Mouse (Mus musculus) hindbrain, embryonic 13.5 days (tissue): ENCODE data around the gene Rad18. TPM values are rescaled to one million over a fixed set of nuclear protein-coding genes. Genes with fewer than 3 reads are reported as not detected.
A peak's percentile ranks its signal among the peaks of the same experiment; 100 is the strongest.

Source experiments
- ATAC-seq: fragments of 200-750 bp; cut with Nextera tagmentation; 2 replicates; pipeline ENCODE4 v1.8.0; 2017; ENCODE audit warnings: moderate TSS enrichment; ENCODE audit not compliant: low FRiP score
- H3K27ac ChIP-seq: fragments of 300-500 bp; sonication (generic); 2 replicates; pipeline ENCODE4 v1.5.1; 2015; ENCODE audit warnings: inconsistent platforms, mild to moderate bottlenecking, moderate library complexity
- H3K27me3 ChIP-seq: fragments of 300-500 bp; sonication (generic); 2 replicates; pipeline ENCODE4 v1.6.1; 2015; ENCODE audit warnings: mild to moderate bottlenecking, inconsistent platforms
- H3K36me3 ChIP-seq: fragments of 300-500 bp; sonication (generic); 2 replicates; pipeline ENCODE4 v1.6.1; 2015; ENCODE audit warnings: mild to moderate bottlenecking, inconsistent platforms
- H3K4me1 ChIP-seq: fragments of 300-500 bp; sonication (generic); replicated peaks from 2 replicates; pipeline ENCODE4 v1.6.1; 2015; ENCODE audit warnings: inconsistent platforms
- H3K4me2 ChIP-seq: fragments of 300-500 bp; sonication (generic); 2 replicates; pipeline ENCODE4 v1.6.1; 2015; ENCODE audit warnings: inconsistent platforms, mild to moderate bottlenecking, moderate library complexity
- H3K4me3 ChIP-seq: fragments of 300-500 bp; sonication (generic); 2 replicates; pipeline ENCODE4 v1.5.1; 2015; ENCODE audit warnings: mild to moderate bottlenecking, inconsistent platforms
- H3K9ac ChIP-seq: fragments of 300-500 bp; sonication (generic); 2 replicates; pipeline ENCODE4 v1.6.1; 2015; ENCODE audit warnings: mild to moderate bottlenecking, inconsistent platforms
- H3K9me3 ChIP-seq: fragments of 300-500 bp; sonication (generic); 2 replicates; pipeline ENCODE4 v1.6.1; 2016; ENCODE audit warnings: inconsistent platforms
- WGBS: fragments of 180-500 bp; shearing (Covaris S2); methylation state at CpG from one replicate; pipeline ENCODE4 v1.1.7; 2015; 5-methylcytosine and 5-hydroxymethylcytosine counted together
- polyA plus RNA-seq: library from polyadenylated mRNA; unstranded; fragments of >200 nt; fragmentation: Nextera tagmentation; extraction: Ambion mirVana; gene quantifications from 2 replicates; pipeline ENCODE4 v1.2.1, GENCODE M21; 2015

The Rad18 gene
- polyA plus RNA-seq, 1 experiment from 2014 or later = 13.9 TPM

DNA sequence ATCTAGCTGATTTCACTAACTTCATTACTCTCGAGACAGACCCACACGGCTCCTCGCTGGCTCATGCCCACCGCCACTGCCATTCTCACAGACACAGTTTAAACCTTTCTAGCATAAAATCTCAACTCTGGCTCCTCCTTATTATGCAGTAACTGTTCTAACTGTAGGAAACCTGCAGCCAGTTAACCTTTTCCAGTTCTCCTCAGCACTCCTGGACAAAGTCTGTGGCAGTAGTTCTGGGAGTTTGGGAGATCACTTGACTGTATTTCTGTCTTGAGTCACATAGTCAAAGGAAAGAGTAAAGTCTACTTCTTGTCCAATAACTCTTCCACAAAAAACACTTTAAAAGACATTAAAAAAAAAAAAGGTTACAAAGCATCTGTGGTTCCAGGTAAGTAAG lies 66.2 kb downstream of the Rad18 start:
- no peaks in the 10 kb centered on the region for H3K36me3 ChIP-seq
- ATAC-seq = no peak
- no peaks in the 10 kb centered on the region for H3K4me1 ChIP-seq
- no peaks in the 10 kb centered on the region for H3K9me3 ChIP-seq
- H3K9ac ChIP-seq = no peak overlapping the region
- WGBS = 90% methylated on average over 4 of the region's 4 CpGs
- no peaks in the 10 kb centered on the region for H3K27me3 ChIP-seq
- H3K27ac ChIP-seq = no peak overlapping the region
- H3K4me3 ChIP-seq = no peak overlapping the region
- no peak overlapping the region for H3K4me2 ChIP-seq

DNA sequence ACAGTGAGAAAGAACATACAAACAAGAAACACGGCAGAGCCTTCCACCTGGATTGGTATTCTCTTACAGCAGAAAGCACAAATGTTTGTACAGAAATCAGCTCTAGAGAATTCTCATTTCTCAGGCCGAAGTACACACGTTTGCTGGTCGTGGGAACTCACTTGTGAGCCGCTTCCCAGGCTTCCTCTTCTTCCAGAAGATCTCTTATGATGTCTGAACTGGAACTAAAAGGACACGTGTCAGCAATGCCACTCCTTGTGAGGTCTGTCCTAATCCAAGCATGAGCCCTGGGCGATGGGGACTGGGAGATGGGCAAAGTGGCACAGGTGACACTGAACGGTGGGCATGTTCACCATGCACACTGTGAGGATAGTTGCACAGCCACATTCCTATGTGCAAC lies 68.2 kb downstream of the Rad18 start:
- Histone ChIP-seq H3K4me1 (no peaks in the 10 kb centered on the region), H3K9ac (no peak overlapping the region), H3K27ac (no peak overlapping the region), H3K27me3 (no peaks in the 10 kb centered on the region), H3K36me3 (no peaks in the 10 kb centered on the region; the same call in 1 of the 2 replicates), H3K4me3 (no peak overlapping the region), H3K9me3 (no peaks in the 10 kb centered on the region), H3K4me2 (no peak overlapping the region)
- ATAC-seq = no peak
- 84% methylated on average over 8 of the region's 8 CpGs for WGBS

DNA sequence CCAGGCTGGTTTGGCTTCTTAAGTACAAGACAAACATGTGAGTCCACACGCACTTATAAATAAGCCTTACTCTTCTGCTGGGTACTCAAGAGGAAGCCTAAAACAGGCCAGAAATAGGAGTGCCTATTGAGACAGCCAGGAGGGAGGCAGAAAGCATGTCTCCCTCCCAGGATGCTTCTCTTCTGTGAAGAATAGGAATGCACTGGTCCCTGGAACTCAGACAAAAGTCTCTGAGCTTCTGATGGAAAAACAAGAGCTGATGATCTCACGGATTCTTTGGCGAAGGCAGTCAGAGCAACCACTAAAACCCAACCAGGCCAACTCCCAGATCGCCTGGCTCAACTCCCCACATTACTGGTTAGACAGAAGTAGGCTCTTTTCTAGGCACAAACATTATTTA lies 74.2 kb downstream of the Rad18 start:
- Histone ChIP-seq H3K9me3 (no peaks in the 10 kb centered on the region), H3K36me3 (no peaks in the 10 kb centered on the region; the same call in 1 of the 2 replicates), H3K27me3 (no peaks in the 10 kb centered on the region), H3K9ac (no peak overlapping the region), H3K4me1 (no peaks in the 10 kb centered on the region), H3K27ac (no peak overlapping the region), H3K4me2 (no peak overlapping the region), H3K4me3 (no peak overlapping the region)
- ATAC-seq = no peak
- WGBS = 90% methylated on average over 4 of the region's 4 CpGs

DNA sequence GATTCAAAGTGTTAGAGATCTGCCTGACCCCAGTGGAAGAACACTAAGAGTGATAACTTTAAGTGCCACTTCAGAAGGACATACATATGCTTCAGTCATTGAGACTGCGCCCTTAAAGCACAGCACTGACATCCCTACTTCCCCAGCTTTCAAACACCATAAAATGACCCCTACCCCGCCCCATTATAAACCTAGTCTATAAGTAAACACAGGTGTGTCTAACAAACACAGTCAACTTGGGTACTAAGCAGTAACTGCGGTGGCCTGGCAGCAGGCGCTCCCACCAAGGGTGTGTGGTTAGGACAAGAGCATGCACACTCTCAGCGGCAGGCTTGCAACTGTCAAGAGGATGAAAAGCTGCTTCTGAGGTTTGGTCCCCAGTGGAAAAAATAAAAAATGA lies 76.5 kb downstream of the Rad18 start:
- no peak overlapping the region for H3K4me2 ChIP-seq
- no peaks in the 10 kb centered on the region for H3K27me3 ChIP-seq
- ATAC-seq = no peak
- H3K9me3 ChIP-seq = no peaks in the 10 kb centered on the region
- H3K4me1 ChIP-seq = no peaks in the 10 kb centered on the region
- H3K4me3 ChIP-seq = no peak overlapping the region
- 92% methylated on average over 5 of the region's 5 CpGs for WGBS
- H3K9ac ChIP-seq = no peak overlapping the region
- H3K27ac ChIP-seq = no peak overlapping the region
- H3K36me3 ChIP-seq = no peaks in the 10 kb centered on the region; the same call in 1 of the 2 replicates

DNA sequence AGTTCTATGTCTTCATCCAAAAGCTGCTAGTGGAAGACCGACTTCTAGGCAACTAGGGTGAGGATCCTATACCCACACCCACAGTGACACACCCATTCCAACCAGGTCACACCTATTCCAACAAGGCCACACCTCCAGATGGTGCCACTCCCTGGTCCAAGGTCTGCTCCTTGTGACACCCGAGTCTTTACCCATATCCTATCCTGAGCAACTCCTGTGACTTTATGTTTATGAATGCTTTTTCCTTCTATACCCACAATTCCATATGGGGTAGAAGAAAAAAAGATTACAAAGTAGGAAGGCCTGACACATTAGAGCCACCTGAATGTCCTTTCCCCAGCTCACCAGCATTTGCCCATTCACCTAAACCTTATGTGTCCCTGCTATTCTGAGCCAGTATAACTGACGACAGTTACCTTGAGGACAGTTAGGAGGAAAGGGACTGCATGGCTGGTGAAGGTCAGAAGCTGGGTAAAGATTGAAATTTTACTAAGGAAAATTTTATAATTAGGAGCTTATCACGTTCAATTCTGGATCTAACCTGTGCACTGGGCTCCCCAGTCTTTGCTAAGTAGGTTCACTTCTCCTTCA lies 78.7 kb downstream of the Rad18 start:
- Histone ChIP-seq H3K36me3 (no peaks in the 10 kb centered on the region), H3K9me3 (no peaks in the 10 kb centered on the region), H3K9ac (no peak overlapping the region), H3K4me1 (no peaks in the 10 kb centered on the region), H3K27ac (no peak overlapping the region), H3K4me3 (no peak overlapping the region), H3K27me3 (no peaks in the 10 kb centered on the region), H3K4me2 (no peak overlapping the region)
- ATAC-seq = no peak
- 97% methylated on average over 4 of the region's 4 CpGs for WGBS

DNA sequence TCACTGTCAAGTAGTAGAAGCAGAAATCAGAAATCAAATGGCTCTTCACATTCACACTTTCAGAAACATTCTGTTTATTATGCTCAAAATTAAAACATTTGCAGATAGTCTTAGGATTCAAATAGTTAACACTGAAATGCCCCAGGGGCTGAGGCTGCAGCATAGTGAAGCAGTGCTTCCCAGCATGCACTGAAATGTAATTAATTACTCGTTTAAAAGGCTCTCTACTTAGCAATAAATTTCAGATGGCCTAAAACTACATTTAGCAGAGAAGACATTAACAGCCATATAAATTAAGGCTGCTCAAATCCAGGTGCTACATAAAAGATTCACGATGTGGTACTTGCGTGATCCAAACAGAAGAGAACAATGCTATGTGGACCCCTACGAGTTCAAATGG lies 87.5 kb downstream of the Rad18 start:
- Histone ChIP-seq H3K9me3 (no peaks in the 10 kb centered on the region), H3K4me3 (no peak overlapping the region), H3K4me2 (no peak overlapping the region), H3K27me3 (no peaks in the 10 kb centered on the region), H3K36me3 (no peaks in the 10 kb centered on the region), H3K9ac (no peak overlapping the region), H3K27ac (peak overlapping the region; percentile 27; the same call in 1 of the 2 replicates), H3K4me1 (peaks cover 9% of the 10 kb centered on the region)
- 66% methylated on average over 4 of the region's 4 CpGs for WGBS
- no peak for ATAC-seq

DNA sequence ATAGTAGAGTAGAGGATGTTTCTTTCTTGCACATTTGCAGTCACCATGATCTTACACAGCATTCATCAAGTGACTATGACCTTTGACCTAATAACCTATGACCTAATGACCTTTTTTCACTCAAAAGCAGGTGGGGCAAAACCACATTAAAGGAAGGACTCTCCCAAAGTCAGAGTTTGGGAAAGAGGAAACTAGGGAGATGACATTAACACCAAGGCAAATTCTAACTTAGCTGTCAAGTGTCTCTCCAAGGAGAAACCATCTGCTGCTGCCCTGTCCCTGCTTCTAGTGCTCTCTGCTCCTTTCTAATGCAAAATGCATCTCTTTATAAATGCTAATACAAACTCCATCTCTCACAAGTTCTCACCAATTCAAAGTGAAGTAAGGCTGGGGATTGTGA lies 92.6 kb downstream of the Rad18 start:
- no peak overlapping the region for H3K4me2 ChIP-seq
- no peak for ATAC-seq
- no peaks in the 10 kb centered on the region for H3K36me3 ChIP-seq
- H3K4me3 ChIP-seq = no peak overlapping the region
- no peaks in the 10 kb centered on the region for H3K9me3 ChIP-seq
- H3K27ac ChIP-seq = no peak overlapping the region
- no peak overlapping the region for H3K9ac ChIP-seq
- H3K4me1 ChIP-seq = peaks cover under 1% of the 10 kb centered on the region; the same call in 1 of the 2 replicates
- H3K27me3 ChIP-seq = no peaks in the 10 kb centered on the region

DNA sequence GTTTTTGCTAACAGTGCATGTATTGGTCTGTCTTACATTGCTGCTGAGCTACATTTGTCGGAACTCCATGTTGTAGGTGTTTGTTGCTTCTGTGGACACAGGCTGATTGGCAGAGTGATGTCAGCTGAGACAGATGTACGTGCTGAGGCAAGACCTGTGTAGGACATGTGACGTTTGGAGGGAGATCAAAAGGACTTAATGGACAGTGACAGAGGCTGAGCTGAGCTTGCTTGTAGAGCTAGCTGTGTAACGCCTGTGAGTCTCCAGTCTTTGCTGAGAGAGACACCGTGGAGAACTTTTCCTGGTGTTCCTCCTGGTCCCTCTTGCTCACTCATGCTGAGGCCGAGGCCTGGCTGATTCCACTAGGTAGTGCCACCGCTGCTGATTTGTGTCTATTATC lies 101.5 kb downstream of the Rad18 start:
- ATAC-seq = no peak
- H3K27me3 ChIP-seq = no peaks in the 10 kb centered on the region
- H3K4me3 ChIP-seq = no peak overlapping the region
- H3K9me3 ChIP-seq = no peaks in the 10 kb centered on the region
- no peaks in the 10 kb centered on the region for H3K36me3 ChIP-seq
- no peaks in the 10 kb centered on the region for H3K4me1 ChIP-seq
- 95% methylated on average over 7 of the region's 7 CpGs for WGBS
- no peak overlapping the region for H3K9ac ChIP-seq
- H3K27ac ChIP-seq = no peak overlapping the region
- H3K4me2 ChIP-seq = no peak overlapping the region

DNA sequence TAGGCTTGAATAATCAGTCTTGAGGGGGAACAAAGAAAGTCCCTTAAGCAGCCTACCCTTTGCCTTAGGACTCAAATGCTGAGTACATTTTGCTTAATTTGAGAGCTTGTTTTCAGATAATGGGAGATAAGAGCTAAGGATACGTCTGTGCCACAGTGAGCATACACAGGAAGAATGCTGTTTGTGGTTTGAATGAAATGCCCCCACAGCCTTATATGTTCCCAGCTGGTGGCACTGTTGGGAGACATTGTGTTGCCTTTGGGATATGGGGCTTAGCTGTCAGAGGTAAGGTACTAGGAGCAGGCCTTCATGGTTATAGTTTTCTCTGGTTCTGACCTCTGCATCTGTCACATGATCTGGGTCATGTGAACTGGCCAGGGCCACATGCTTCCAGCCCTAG lies 108.6 kb downstream of the Rad18 start:
- no peaks in the 10 kb centered on the region for H3K9me3 ChIP-seq
- H3K4me1 ChIP-seq = no peaks in the 10 kb centered on the region
- no peak overlapping the region for H3K27ac ChIP-seq
- H3K4me2 ChIP-seq = no peak overlapping the region
- no peaks in the 10 kb centered on the region for H3K27me3 ChIP-seq
- no peak overlapping the region for H3K4me3 ChIP-seq
- 72% methylated on average over 1 of the region's 1 CpGs for WGBS
- H3K36me3 ChIP-seq = no peaks in the 10 kb centered on the region
- ATAC-seq = no peak
- H3K9ac ChIP-seq = no peak overlapping the region

DNA sequence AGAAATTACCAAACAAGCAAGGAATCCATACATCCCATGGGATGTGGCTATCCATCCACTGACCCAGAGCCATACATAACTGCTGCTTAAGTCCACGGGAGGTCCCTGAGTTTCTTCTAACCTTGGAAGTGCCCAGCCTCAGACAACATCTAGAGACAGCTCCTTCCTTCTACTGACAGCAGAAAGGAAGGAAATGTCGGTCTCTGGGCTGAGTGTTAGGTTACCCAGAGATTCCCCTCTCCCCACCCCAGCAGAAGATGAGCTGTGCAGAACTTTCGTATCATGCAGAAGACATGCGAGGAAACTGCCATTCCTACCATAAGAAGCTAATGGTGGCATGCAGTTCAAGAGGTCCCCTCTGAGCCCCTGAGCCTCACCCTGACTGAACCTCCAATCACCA lies 109.5 kb downstream of the Rad18 start:
- 91% methylated on average over 4 of the region's 4 CpGs for WGBS
- no peak for ATAC-seq

DNA sequence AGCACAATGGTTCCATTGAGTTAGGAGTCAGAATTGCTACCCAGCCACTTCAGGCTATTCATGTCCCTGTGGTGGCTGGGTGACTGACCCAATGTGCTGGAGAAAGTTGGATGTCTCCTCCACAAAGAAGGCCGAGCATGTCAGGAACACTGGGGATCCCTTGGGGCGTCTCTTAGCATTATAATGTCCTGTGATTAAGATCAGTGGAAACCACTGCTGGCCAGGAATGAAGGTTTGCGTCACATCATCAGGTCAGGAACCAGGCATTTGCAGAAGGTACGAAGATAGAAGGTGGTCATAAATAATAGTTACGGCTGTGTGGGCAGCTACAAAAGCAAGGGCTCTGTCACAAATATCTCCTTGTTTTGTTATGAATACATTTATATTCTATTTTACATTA lies 111.5 kb downstream of the Rad18 start:
- ATAC-seq = no peak
- no peaks in the 10 kb centered on the region for H3K4me1 ChIP-seq
- 89% methylated on average over 5 of the region's 5 CpGs for WGBS
- H3K9ac ChIP-seq = no peak overlapping the region
- no peak overlapping the region for H3K4me3 ChIP-seq
- H3K27ac ChIP-seq = no peak overlapping the region
- no peak overlapping the region for H3K4me2 ChIP-seq
- H3K9me3 ChIP-seq = no peaks in the 10 kb centered on the region
- H3K36me3 ChIP-seq = no peaks in the 10 kb centered on the region
- no peaks in the 10 kb centered on the region for H3K27me3 ChIP-seq

More for the DNA sequence above, 109.5 kb downstream of the Rad18 start:
- Histone ChIP-seq H3K9ac (no peak overlapping the region), H3K27me3 (no peaks in the 10 kb centered on the region), H3K36me3 (no peaks in the 10 kb centered on the region), H3K4me3 (no peak overlapping the region), H3K9me3 (no peaks in the 10 kb centered on the region), H3K4me2 (no peak overlapping the region), H3K27ac (no peak overlapping the region), H3K4me1 (no peaks in the 10 kb centered on the region)

DNA sequence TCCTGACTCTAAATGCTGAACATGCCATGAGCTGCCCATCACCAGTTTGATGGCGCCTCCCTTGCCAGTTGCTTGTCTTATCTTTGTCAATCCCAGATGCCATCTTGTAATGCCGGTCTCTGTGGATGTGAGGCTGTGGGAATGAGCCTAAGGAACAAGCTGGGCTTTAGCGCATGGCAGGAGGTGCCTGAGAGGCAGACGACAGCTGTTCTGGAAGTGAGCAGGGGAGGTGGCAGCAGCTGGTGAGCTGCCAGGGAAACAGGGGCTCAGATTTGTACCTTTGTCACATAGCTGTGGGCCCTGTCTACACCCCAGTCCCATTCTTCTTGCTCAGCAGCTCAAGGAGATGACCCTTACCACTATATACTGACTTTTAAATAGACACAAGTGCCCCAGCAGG lies 114.5 kb downstream of the Rad18 start:
- WGBS = 60% methylated on average over 4 of the region's 4 CpGs
- Histone ChIP-seq H3K9ac (no peak overlapping the region), H3K36me3 (no peaks in the 10 kb centered on the region), H3K4me2 (no peak overlapping the region), H3K4me1 (no peaks in the 10 kb centered on the region), H3K27me3 (no peaks in the 10 kb centered on the region), H3K27ac (no peak overlapping the region), H3K4me3 (no peak overlapping the region), H3K9me3 (no peaks in the 10 kb centered on the region)
- no peak for ATAC-seq

DNA sequence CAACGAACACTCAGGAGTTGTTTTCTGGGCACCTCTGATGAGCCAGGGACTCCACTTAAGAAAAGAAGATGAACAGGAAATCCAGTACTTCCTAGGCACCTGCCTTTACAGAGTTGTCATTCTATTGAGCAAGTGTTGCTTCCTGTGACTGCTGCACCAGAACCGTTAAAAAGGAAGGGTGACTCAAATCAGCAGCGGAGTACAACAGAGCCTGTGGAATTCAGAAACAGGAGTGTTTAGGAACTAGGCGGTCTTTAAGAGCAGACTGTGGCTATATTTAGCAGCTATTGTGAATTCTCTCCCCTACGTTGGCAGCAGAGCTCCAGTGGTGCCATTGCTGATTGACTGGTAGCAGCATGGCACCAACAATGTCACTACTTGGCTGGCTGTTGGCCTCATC lies 119.3 kb downstream of the Rad18 start:
- WGBS = 70% methylated on average over 5 of the region's 5 CpGs
- Histone ChIP-seq H3K4me1 (no peaks in the 10 kb centered on the region), H3K9ac (no peak overlapping the region), H3K27ac (no peak overlapping the region), H3K27me3 (no peaks in the 10 kb centered on the region), H3K9me3 (no peaks in the 10 kb centered on the region), H3K4me3 (no peak overlapping the region), H3K4me2 (no peak overlapping the region), H3K36me3 (no peaks in the 10 kb centered on the region)
- ATAC-seq = no peak
